Mouse (Mus musculus) kidney, embryonic 15.5 days (tissue): ENCODE measurements at regions not wholly inside any gene's neighbourhood (a gene's known extent, or its start where the extent isn't known, plus 50 kb on each side); places are given as distances from the start of the nearest gene placed in this dataset.
A peak's percentile ranks its signal among the peaks of the same experiment; 100 is the strongest.

ENCODE experiments used
- ATAC-seq: fragments of 200-750 bp; cut with Nextera tagmentation; replicated peaks from 2 replicates; pipeline ENCODE4 v1.8.0; 2017; ENCODE audit warnings: moderate TSS enrichment; ENCODE audit not compliant: low FRiP score
- H3K27ac ChIP-seq: fragments of 300-500 bp; sonication (generic); 2 replicates; pipeline ENCODE4 v1.5.1; 2015; ENCODE audit warnings: mild to moderate bottlenecking, inconsistent platforms
- H3K27me3 ChIP-seq: fragments of 300-500 bp; sonication (generic); 2 replicates; pipeline ENCODE4 v1.6.1; 2015; ENCODE audit warnings: inconsistent platforms
- H3K36me3 ChIP-seq: fragments of 300-500 bp; sonication (generic); 2 replicates; pipeline ENCODE4 v1.6.1; 2015; ENCODE audit warnings: inconsistent platforms
- H3K4me1 ChIP-seq: fragments of 300-500 bp; sonication (generic); 2 replicates; pipeline ENCODE4 v1.6.1; 2015; ENCODE audit warnings: inconsistent platforms
- H3K4me2 ChIP-seq: fragments of 300-500 bp; sonication (generic); 2 replicates; pipeline ENCODE4 v1.6.1; 2015; ENCODE audit warnings: moderate library complexity, mild to moderate bottlenecking, inconsistent platforms
- H3K4me3 ChIP-seq: fragments of 300-500 bp; sonication (generic); replicated peaks from 2 replicates; pipeline ENCODE4 v1.5.1; 2015; ENCODE audit warnings: mild to moderate bottlenecking, inconsistent platforms
- H3K9ac ChIP-seq: fragments of 300-500 bp; sonication (generic); 2 replicates; pipeline ENCODE4 v1.6.1; 2015; ENCODE audit warnings: mild to moderate bottlenecking, inconsistent platforms
- H3K9me3 ChIP-seq: fragments of 300-500 bp; sonication (generic); replicated peaks from 2 replicates; pipeline ENCODE4 v1.6.1; 2016; ENCODE audit warnings: inconsistent platforms
- WGBS: fragments of 180-500 bp; shearing (Covaris S2); methylation state at CpG from one replicate; pipeline ENCODE4 v1.1.7; 2015; ENCODE audit warnings: mixed read lengths; 5-methylcytosine and 5-hydroxymethylcytosine counted together

DNA sequence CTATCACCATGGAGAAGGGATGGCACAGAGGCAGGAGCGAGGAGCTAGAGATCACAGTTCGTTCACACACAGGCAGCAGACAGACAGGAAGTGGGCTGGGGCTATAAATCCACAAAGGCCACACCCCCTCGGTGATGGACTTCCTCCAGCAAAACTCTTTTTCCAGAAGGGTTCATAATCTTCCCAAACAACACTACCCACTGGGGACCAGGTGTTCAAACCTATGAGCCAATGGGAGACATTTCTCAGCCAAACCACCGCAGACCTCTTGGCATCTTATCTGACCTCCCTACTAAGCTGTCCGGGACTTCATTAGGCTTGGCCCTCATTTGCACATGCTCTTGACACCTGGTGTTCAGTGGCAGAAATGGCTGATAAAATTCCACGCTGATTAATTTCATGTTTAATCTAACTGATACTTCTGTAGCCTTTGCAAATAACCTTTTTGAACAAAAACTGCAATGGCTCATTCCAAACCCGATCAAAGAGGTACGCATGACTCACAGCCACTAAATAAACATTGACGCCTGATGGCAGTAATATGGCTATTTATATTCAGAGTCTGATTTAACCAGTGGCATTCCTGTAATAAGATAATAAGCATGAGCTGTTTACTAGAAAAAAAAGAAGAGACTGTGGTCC lies 131.0 kb upstream of the Egln3 start:
- no peak for ATAC-seq
- Histone ChIP-seq H3K36me3 (no peaks in the 10 kb centered on the region), H3K27ac (no peak overlapping the region), H3K4me1 (no peaks in the 10 kb centered on the region), H3K4me3 (no peak overlapping the region), H3K9ac (no peak overlapping the region), H3K9me3 (no peaks in the 10 kb centered on the region), H3K27me3 (no peaks in the 10 kb centered on the region), H3K4me2 (no peak overlapping the region)
- WGBS = 64% methylated on average over 9 of the region's 9 CpGs

DNA sequence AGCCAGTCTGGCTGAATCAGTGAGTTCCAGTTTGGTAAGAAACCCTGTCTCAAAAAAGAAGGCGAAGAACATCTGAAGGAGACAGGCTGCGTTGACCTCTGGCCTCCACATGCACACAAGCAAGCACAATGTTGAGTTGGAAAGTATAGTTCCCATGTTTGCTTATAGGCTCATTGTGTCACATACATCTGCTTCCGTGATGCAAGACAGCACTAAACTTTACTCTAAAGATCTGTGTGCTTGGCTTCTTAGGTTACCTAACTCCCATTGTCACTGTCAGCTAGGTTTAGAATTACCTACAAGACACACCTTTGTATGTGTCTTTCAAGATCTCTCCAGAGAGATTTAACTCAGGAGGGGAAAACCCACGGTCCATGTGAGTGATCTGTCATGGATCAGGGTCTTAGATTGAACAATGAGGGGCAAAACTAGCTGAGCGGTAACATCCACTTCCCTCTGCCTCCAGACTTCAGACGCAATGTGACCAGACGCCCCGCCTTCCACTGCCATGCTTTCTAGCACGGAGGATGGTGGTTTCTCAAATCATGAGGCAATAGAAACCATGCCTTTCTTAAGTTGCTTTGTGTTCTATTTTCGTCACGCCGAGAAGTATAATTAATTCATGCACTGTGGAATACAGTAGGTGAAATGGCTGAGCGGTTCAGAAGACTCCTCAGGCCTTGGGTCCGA lies 130.1 kb upstream of the Egln3 start:
- 81% methylated on average over 14 of the region's 14 CpGs for WGBS
- no peaks in the 10 kb centered on the region for H3K27me3 ChIP-seq
- no peak overlapping the region for H3K4me2 ChIP-seq
- H3K4me3 ChIP-seq = no peak overlapping the region
- no peaks in the 10 kb centered on the region for H3K4me1 ChIP-seq
- H3K9me3 ChIP-seq = no peaks in the 10 kb centered on the region
- no peaks in the 10 kb centered on the region for H3K36me3 ChIP-seq
- no peak overlapping the region for H3K9ac ChIP-seq
- H3K27ac ChIP-seq = no peak overlapping the region
- ATAC-seq = no peak

DNA sequence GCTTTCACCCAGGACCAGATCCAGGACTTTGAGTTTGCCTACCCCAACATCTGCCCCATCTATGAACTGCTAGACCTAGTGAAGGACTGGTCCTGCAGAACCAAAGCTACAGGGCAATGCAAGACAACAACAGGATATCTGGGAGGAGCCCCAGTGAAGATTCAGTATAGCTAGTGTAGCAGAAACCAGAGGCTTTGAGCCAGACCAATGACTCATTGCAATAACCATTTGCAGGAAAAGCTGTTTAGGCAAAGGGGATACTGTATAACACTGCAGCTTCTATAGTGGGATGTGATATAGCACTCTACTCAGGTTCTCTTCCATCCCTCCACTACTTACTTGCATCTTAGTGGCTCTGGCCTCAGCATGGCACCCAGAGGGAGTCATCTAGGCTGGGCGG lies 123.8 kb upstream of the Egln3 start:
- Histone ChIP-seq H3K9ac (no peak overlapping the region), H3K27ac (no peak overlapping the region), H3K27me3 (no peaks in the 10 kb centered on the region), H3K4me1 (peaks cover 5% of the 10 kb centered on the region; the same call in 1 of the 2 replicates), H3K9me3 (no peaks in the 10 kb centered on the region), H3K4me3 (no peak overlapping the region), H3K4me2 (no peak overlapping the region), H3K36me3 (no peaks in the 10 kb centered on the region)
- ATAC-seq = no peak
- WGBS = 76% methylated on average over 1 of the region's 1 CpGs

- H3K27ac ChIP-seq = no peak overlapping the region
- H3K4me1 ChIP-seq = peaks cover 5% of the 10 kb centered on the region; the same call in 1 of the 2 replicates
- no peak overlapping the region for H3K4me3 ChIP-seq
- H3K9me3 ChIP-seq = no peaks in the 10 kb centered on the region
- WGBS = 60% methylated on average over 7 of the region's 7 CpGs
- H3K9ac ChIP-seq = no peak overlapping the region
- H3K36me3 ChIP-seq = no peaks in the 10 kb centered on the region
- ATAC-seq = peak; percentile 71
- H3K27me3 ChIP-seq = no peaks in the 10 kb centered on the region
- no peak overlapping the region for H3K4me2 ChIP-seq
Observed at GRCm38 (mm10) chr12:54326571-54326970, 122.9 kb upstream of the Egln3 start.

- no peaks in the 10 kb centered on the region; the same call in 1 of the 2 replicates for H3K9me3 ChIP-seq
- H3K9ac ChIP-seq = no peak overlapping the region
- ATAC-seq = no peak
- peaks cover 9% of the 10 kb centered on the region for H3K4me1 ChIP-seq
- no peaks in the 10 kb centered on the region for H3K36me3 ChIP-seq
- H3K4me2 ChIP-seq = no peak overlapping the region
- 94% methylated on average over 5 of the region's 5 CpGs for WGBS
- H3K4me3 ChIP-seq = no peak overlapping the region
- H3K27me3 ChIP-seq = peaks cover 8% of the 10 kb centered on the region
- no peak overlapping the region for H3K27ac ChIP-seq
Observed at GRCm38 (mm10) chr12:54320533-54320932, 116.9 kb upstream of the Egln3 start.

DNA sequence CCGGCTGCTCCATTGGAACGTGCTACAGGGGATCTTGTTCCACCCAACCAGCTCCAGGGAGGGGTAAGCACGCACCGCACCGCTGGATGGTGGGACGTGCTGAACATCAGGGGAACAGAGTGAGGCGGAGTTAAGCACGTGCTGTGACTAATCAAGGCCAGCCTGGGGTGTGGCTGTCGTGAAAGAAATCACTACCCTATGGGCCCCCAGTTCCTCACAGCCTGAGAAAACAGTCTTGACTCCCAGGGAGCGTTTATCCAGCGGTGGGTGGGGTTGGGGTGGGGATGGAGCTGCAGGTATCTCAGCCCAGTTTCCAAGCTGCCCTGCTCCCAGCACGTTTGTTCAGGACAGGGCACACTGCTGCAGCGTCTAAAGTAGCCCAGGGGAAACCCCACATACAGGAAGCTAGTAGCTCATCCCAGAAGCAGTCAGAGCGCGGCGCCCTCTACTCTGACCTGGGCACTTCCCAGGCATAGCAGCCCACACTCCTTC lies 113.4 kb upstream of the Egln3 start:
- Histone ChIP-seq H3K27me3 (peaks cover 21% of the 10 kb centered on the region), H3K4me1 (peaks cover 24% of the 10 kb centered on the region), H3K4me2 (peak overlapping the region; percentile 53), H3K9me3 (no peaks in the 10 kb centered on the region; the same call in 1 of the 2 replicates), H3K36me3 (no peaks in the 10 kb centered on the region), H3K4me3 (peak overlapping the region; percentile 21), H3K27ac (no peak overlapping the region), H3K9ac (no peak overlapping the region)
- ATAC-seq = peak; percentile 68
- WGBS = 3% methylated on average over 16 of the region's 16 CpGs

DNA sequence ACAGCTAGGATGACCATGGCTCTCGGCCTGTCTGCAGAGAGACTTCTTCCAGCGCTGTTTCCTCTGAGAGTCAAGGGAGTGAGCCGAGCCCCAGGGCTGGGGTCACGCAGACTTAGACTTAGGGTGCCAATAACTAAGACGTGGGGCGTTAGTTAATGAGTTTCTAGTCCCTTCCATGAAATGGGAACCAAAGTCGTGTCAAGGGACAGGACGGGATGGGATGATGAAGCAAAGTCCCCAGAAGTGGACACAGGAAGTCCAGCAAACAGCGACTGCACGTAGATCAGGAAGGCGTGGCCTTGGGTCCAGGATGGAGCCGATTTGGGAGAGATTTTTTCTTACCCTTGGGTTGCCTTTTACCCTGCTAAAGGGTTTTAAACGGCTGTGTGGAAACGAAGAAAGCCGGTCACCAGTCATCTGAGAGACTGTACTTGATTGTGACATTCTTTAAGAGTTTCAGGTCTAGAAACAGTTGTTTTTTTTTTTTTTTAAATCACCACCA lies 112.5 kb upstream of the Egln3 start:
- no peak overlapping the region for H3K27ac ChIP-seq
- no peaks in the 10 kb centered on the region; the same call in 1 of the 2 replicates for H3K9me3 ChIP-seq
- H3K27me3 ChIP-seq = peaks cover 25% of the 10 kb centered on the region
- peaks cover 24% of the 10 kb centered on the region for H3K4me1 ChIP-seq
- H3K36me3 ChIP-seq = no peaks in the 10 kb centered on the region
- no peak overlapping the region for H3K4me3 ChIP-seq
- no peak overlapping the region for H3K4me2 ChIP-seq
- H3K9ac ChIP-seq = no peak overlapping the region
- no peak for ATAC-seq
- 62% methylated on average over 15 of the region's 15 CpGs for WGBS

DNA sequence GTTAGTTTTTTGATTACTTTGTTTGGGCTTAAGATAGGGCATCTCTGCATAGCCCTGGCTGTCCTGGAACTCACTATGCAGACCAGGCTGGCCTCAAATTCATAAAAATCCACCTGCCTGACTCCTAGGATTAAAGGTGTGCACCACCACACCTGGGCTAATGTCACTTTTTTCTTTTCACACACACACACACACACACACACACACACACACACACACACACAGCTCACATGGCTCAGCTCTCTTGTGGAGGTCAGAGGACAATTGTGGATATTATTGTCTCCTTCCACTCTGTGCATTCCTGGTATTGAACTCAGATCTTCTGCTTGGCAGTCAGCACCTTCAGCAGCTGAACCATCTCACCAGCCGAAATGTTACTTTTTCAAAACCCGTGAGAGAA lies 110.5 kb upstream of the Egln3 start:
- peaks cover 31% of the 10 kb centered on the region for H3K27me3 ChIP-seq
- H3K36me3 ChIP-seq = no peaks in the 10 kb centered on the region
- H3K9ac ChIP-seq = no peak overlapping the region
- ATAC-seq = no peak
- peaks cover 24% of the 10 kb centered on the region for H3K4me1 ChIP-seq
- WGBS = 69% methylated on average over 2 of the region's 2 CpGs
- no peak overlapping the region for H3K4me3 ChIP-seq
- no peaks in the 10 kb centered on the region for H3K9me3 ChIP-seq
- no peak overlapping the region for H3K27ac ChIP-seq
- no peak overlapping the region for H3K4me2 ChIP-seq

- ATAC-seq = peak; percentile 88
- no peaks in the 10 kb centered on the region for H3K9me3 ChIP-seq
- H3K9ac ChIP-seq = peak overlapping the region; percentile 23; the same call in 1 of the 2 replicates
- no peaks in the 10 kb centered on the region for H3K36me3 ChIP-seq
- H3K4me2 ChIP-seq = peak overlapping the region; percentile 80
- peaks cover 31% of the 10 kb centered on the region for H3K27me3 ChIP-seq
- H3K4me1 ChIP-seq = peaks cover 24% of the 10 kb centered on the region
- peak overlapping the region; percentile 39 for H3K4me3 ChIP-seq
- WGBS = under 1% methylated on average over 20 of the region's 20 CpGs
- H3K27ac ChIP-seq = peak overlapping the region; percentile 68
Observed at GRCm38 (mm10) chr12:54313211-54313845, 109.7 kb upstream of the Egln3 start.

DNA sequence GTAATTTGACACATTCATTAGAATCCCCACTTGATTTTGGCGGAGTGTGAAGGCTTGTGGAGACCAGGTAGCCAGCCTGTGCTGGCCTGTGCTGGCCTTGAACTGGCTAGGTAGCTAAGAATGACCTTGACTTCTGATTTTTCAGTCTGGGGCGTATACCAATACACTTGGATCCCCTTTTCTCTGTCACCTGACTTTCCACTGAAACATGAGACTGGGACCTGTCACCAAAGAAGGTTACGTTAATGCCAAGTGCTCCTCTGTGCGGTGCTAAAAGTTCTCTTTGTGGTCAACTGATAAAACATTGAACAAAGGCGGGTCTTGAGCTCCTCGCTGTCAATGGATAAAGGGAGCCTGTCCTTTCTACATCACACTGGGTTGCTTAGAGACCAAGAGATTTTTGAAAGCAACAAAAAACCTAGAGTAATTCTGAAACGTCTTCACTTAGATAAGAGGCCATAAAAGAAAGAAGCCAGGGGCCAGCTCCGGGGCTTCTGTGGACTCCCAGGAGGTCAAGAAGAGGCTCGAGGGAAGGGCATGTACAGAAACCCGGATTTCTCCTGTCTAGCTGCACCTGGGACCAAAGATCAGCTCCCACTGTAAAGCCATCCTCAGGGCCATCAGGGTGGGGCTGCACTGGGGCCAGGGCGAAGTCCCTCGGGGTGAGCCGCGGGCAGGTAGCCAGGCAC lies 109.0 kb upstream of the Egln3 start:
- peak overlapping the region; percentile 68 for H3K27ac ChIP-seq
- no peak for ATAC-seq
- 17% methylated on average over 14 of the region's 14 CpGs for WGBS
- H3K27me3 ChIP-seq = peaks cover 31% of the 10 kb centered on the region
- no peaks in the 10 kb centered on the region for H3K36me3 ChIP-seq
- H3K4me3 ChIP-seq = peak overlapping the region; percentile 39
- H3K4me1 ChIP-seq = peaks cover 24% of the 10 kb centered on the region
- H3K9me3 ChIP-seq = no peaks in the 10 kb centered on the region
- H3K9ac ChIP-seq = peak overlapping the region; percentile 23; the same call in 1 of the 2 replicates
- H3K4me2 ChIP-seq = peak overlapping the region; percentile 80

- H3K27me3 ChIP-seq = peaks cover 31% of the 10 kb centered on the region
- no peak overlapping the region for H3K4me3 ChIP-seq
- WGBS = 62% methylated on average over 4 of the region's 4 CpGs
- H3K4me2 ChIP-seq = no peak overlapping the region
- no peak for ATAC-seq
- no peak overlapping the region for H3K27ac ChIP-seq
- H3K36me3 ChIP-seq = no peaks in the 10 kb centered on the region
- H3K9me3 ChIP-seq = no peaks in the 10 kb centered on the region
- H3K9ac ChIP-seq = no peak overlapping the region
- peaks cover 20% of the 10 kb centered on the region for H3K4me1 ChIP-seq
Observed at GRCm38 (mm10) chr12:54311896-54312521, 108.3 kb upstream of the Egln3 start.
